Mouse (Mus musculus): ENCODE data around the gene 1810046K07Rik. TPM values are rescaled to one million over a fixed set of nuclear protein-coding genes. Genes with fewer than 3 reads are reported as not detected.
A peak's percentile ranks its signal among the peaks of the same experiment; 100 is the strongest.

Gene 1810046K07Rik
- polyA plus RNA-seq (2015; fragmentation: Nextera tagmentation; extraction: Ambion mirVana), result not detected in 2 replicates

GRCm38 (mm10) chr9:51328731-51329130, at the start of gene 1810046K07Rik:
1810046K07Rik (minus strand) TSS chr9:51328917.
- no peaks in the 10 kb centered on the region for H3K4me1 ChIP-seq (ENCODE audit: control insufficient read depth, insufficient read depth, low read depth, low read length)
- no peak for ATAC-seq
- 83% methylated on average over 3 of the region's 3 CpGs for WGBS

GRCm38 (mm10) chr9:51369560-51369959, 40.8 kb upstream of the 1810046K07Rik start:
- Histone ChIP-seq H3K27ac (ENCODE audit: low read depth, low read length) (no peak overlapping the region), H3K9me3 (ENCODE audit: control insufficient read depth, low read length) (no peaks in the 10 kb centered on the region), H3K4me2 (ENCODE audit: low read length) (no peak overlapping the region), H3K9ac (ENCODE audit: low read depth, low read length) (no peak overlapping the region), H3K27me3 (replicated peaks; ENCODE audit: control insufficient read depth, insufficient read depth, low read length) (no peaks in the 10 kb centered on the region), H3K36me3 (ENCODE audit: control insufficient read depth, insufficient read depth, low read length) (no peaks in the 10 kb centered on the region), H3K4me1 (ENCODE audit: control insufficient read depth, insufficient read depth, low read depth, low read length) (no peaks in the 10 kb centered on the region), H3K4me3 (ENCODE audit: low read length) (no peak overlapping the region)
- no peak for ATAC-seq
- 71% methylated on average over 3 of the region's 3 CpGs for WGBS

More at GRCm38 (mm10) chr9:51328731-51329130, at the start of gene 1810046K07Rik:
- H3K9ac ChIP-seq (ENCODE audit: low read depth, low read length), result no peak within 1 kb of the TSS
- H3K27ac ChIP-seq (ENCODE audit: low read depth, low read length), result no peak within 1 kb of the TSS
- H3K4me3 ChIP-seq (ENCODE audit: low read length), result no peak within 1 kb of the TSS
- no peak within 1 kb of the TSS for H3K4me2 ChIP-seq (ENCODE audit: low read length)
- no peaks in the 10 kb centered on the region for H3K27me3 ChIP-seq (replicated peaks; ENCODE audit: control insufficient read depth, insufficient read depth, low read length)
- H3K9me3 ChIP-seq (ENCODE audit: control insufficient read depth, low read length), result no peaks in the 10 kb centered on the region
- H3K36me3 ChIP-seq (ENCODE audit: control insufficient read depth, insufficient read depth, low read length), result no peaks in the 10 kb centered on the region

- no peaks in the 10 kb centered on the region for H3K27me3 ChIP-seq (replicated peaks; ENCODE audit: control insufficient read depth, insufficient read depth, low read length)
- WGBS, result 90% methylated on average over 3 of the region's 3 CpGs
- no peak for ATAC-seq
Measured at GRCm38 (mm10) chr9:51367124-51367523, 38.4 kb upstream of the 1810046K07Rik start.

GRCm38 (mm10) chr9:51364059-51364458, 35.3 kb upstream of the 1810046K07Rik start:
- H3K4me1 ChIP-seq (ENCODE audit: control insufficient read depth, insufficient read depth, low read depth, low read length), result no peaks in the 10 kb centered on the region
- no peak overlapping the region for H3K9ac ChIP-seq (ENCODE audit: low read depth, low read length)
- no peak for ATAC-seq
- no peaks in the 10 kb centered on the region for H3K36me3 ChIP-seq (ENCODE audit: control insufficient read depth, insufficient read depth, low read length)
- no peak overlapping the region for H3K4me2 ChIP-seq (ENCODE audit: low read length)
- no peaks in the 10 kb centered on the region for H3K27me3 ChIP-seq (replicated peaks; ENCODE audit: control insufficient read depth, insufficient read depth, low read length)
- H3K9me3 ChIP-seq (ENCODE audit: control insufficient read depth, low read length), result no peaks in the 10 kb centered on the region
- H3K4me3 ChIP-seq (ENCODE audit: low read length), result no peak overlapping the region
- WGBS, result 17% methylated on average over 4 of the region's 4 CpGs
- H3K27ac ChIP-seq (ENCODE audit: low read depth, low read length), result no peak overlapping the region

More at GRCm38 (mm10) chr9:51367124-51367523, 38.4 kb upstream of the 1810046K07Rik start:
- Histone ChIP-seq H3K4me2 (ENCODE audit: low read length) (no peak overlapping the region), H3K27ac (ENCODE audit: low read depth, low read length) (no peak overlapping the region), H3K4me3 (ENCODE audit: low read length) (no peak overlapping the region), H3K36me3 (ENCODE audit: control insufficient read depth, insufficient read depth, low read length) (no peaks in the 10 kb centered on the region), H3K9ac (ENCODE audit: low read depth, low read length) (no peak overlapping the region), H3K9me3 (ENCODE audit: control insufficient read depth, low read length) (no peaks in the 10 kb centered on the region), H3K4me1 (ENCODE audit: control insufficient read depth, insufficient read depth, low read depth, low read length) (no peaks in the 10 kb centered on the region)

- ATAC-seq, result no peak
- H3K4me2 ChIP-seq (ENCODE audit: low read length), result no peak overlapping the region
- no peaks in the 10 kb centered on the region for H3K9me3 ChIP-seq (ENCODE audit: control insufficient read depth, low read length)
- H3K9ac ChIP-seq (ENCODE audit: low read depth, low read length), result no peak overlapping the region
- no peak overlapping the region for H3K4me3 ChIP-seq (ENCODE audit: low read length)
- H3K27me3 ChIP-seq (replicated peaks; ENCODE audit: control insufficient read depth, insufficient read depth, low read length), result no peaks in the 10 kb centered on the region
- no peaks in the 10 kb centered on the region for H3K4me1 ChIP-seq (ENCODE audit: control insufficient read depth, insufficient read depth, low read depth, low read length)
- no peaks in the 10 kb centered on the region for H3K36me3 ChIP-seq (ENCODE audit: control insufficient read depth, insufficient read depth, low read length)
- WGBS, result 67% methylated on average over 3 of the region's 3 CpGs
- H3K27ac ChIP-seq (ENCODE audit: low read depth, low read length), result no peak overlapping the region
Measured at GRCm38 (mm10) chr9:51353511-51353910, 24.8 kb upstream of the 1810046K07Rik start.

- H3K27me3 ChIP-seq (replicated peaks; ENCODE audit: control insufficient read depth, insufficient read depth, low read length), result no peaks in the 10 kb centered on the region
- no peak overlapping the region for H3K4me3 ChIP-seq (ENCODE audit: low read length)
- no peak overlapping the region for H3K4me2 ChIP-seq (ENCODE audit: low read length)
- H3K36me3 ChIP-seq (ENCODE audit: control insufficient read depth, insufficient read depth, low read length), result no peaks in the 10 kb centered on the region
- no peaks in the 10 kb centered on the region for H3K4me1 ChIP-seq (ENCODE audit: control insufficient read depth, insufficient read depth, low read depth, low read length)
- H3K9ac ChIP-seq (ENCODE audit: low read depth, low read length), result no peak overlapping the region
- H3K27ac ChIP-seq (ENCODE audit: low read depth, low read length), result no peak overlapping the region
- no peak for ATAC-seq
- no peaks in the 10 kb centered on the region for H3K9me3 ChIP-seq (ENCODE audit: control insufficient read depth, low read length)
- WGBS, result 83% methylated on average over 3 of the region's 3 CpGs
Measured at GRCm38 (mm10) chr9:51352896-51353295, 24.2 kb upstream of the 1810046K07Rik start.

- H3K4me3 ChIP-seq (ENCODE audit: low read length), result no peak overlapping the region
- H3K27ac ChIP-seq (ENCODE audit: low read depth, low read length), result no peak overlapping the region
- no peak overlapping the region for H3K4me2 ChIP-seq (ENCODE audit: low read length)
- no peaks in the 10 kb centered on the region for H3K36me3 ChIP-seq (ENCODE audit: control insufficient read depth, insufficient read depth, low read length)
- 83% methylated on average over 5 of the region's 5 CpGs for WGBS
- no peaks in the 10 kb centered on the region for H3K9me3 ChIP-seq (ENCODE audit: control insufficient read depth, low read length)
- H3K4me1 ChIP-seq (ENCODE audit: control insufficient read depth, insufficient read depth, low read depth, low read length), result no peaks in the 10 kb centered on the region
- H3K27me3 ChIP-seq (replicated peaks; ENCODE audit: control insufficient read depth, insufficient read depth, low read length), result no peaks in the 10 kb centered on the region
- no peak overlapping the region for H3K9ac ChIP-seq (ENCODE audit: low read depth, low read length)
- no peak for ATAC-seq
Measured at GRCm38 (mm10) chr9:51349422-51349821, 20.7 kb upstream of the 1810046K07Rik start.

GRCm38 (mm10) chr9:51345768-51346167, 17.1 kb upstream of the 1810046K07Rik start:
- no peak overlapping the region for H3K4me2 ChIP-seq (ENCODE audit: low read length)
- no peak overlapping the region for H3K9ac ChIP-seq (ENCODE audit: low read depth, low read length)
- H3K4me3 ChIP-seq (ENCODE audit: low read length), result no peak overlapping the region
- no peaks in the 10 kb centered on the region for H3K27me3 ChIP-seq (replicated peaks; ENCODE audit: control insufficient read depth, insufficient read depth, low read length)
- no peaks in the 10 kb centered on the region for H3K9me3 ChIP-seq (ENCODE audit: control insufficient read depth, low read length)
- H3K36me3 ChIP-seq (ENCODE audit: control insufficient read depth, insufficient read depth, low read length), result no peaks in the 10 kb centered on the region
- no peak overlapping the region for H3K27ac ChIP-seq (ENCODE audit: low read depth, low read length)
- no peaks in the 10 kb centered on the region for H3K4me1 ChIP-seq (ENCODE audit: control insufficient read depth, insufficient read depth, low read depth, low read length)
- no peak for ATAC-seq
- WGBS, result 91% methylated on average over 9 of the region's 9 CpGs

- H3K9ac ChIP-seq (ENCODE audit: low read depth, low read length), result no peak overlapping the region
- no peaks in the 10 kb centered on the region for H3K9me3 ChIP-seq (ENCODE audit: control insufficient read depth, low read length)
- H3K4me1 ChIP-seq (ENCODE audit: control insufficient read depth, insufficient read depth, low read depth, low read length), result peaks cover 4% of the 10 kb centered on the region; the same call in 1 of the 2 replicates
- peak; percentile 95 for ATAC-seq
- H3K4me2 ChIP-seq (ENCODE audit: low read length), result peak overlapping the region; percentile 59
- peak overlapping the region; percentile 19; the same call in 1 of the 2 replicates for H3K4me3 ChIP-seq (ENCODE audit: low read length)
- no peaks in the 10 kb centered on the region for H3K27me3 ChIP-seq (replicated peaks; ENCODE audit: control insufficient read depth, insufficient read depth, low read length)
- H3K36me3 ChIP-seq (ENCODE audit: control insufficient read depth, insufficient read depth, low read length), result no peaks in the 10 kb centered on the region
- 21% methylated on average over 8 of the region's 8 CpGs for WGBS
- no peak overlapping the region for H3K27ac ChIP-seq (ENCODE audit: low read depth, low read length)
Measured at GRCm38 (mm10) chr9:51335294-51336010, 6.7 kb upstream of the 1810046K07Rik start.

All from hindbrain, embryonic 16.5 days (tissue).